Mouse (Mus musculus) stomach, embryonic 15.5 days (tissue): ENCODE measurements around the gene Nbdy. TPM values are rescaled to one million over a fixed set of nuclear protein-coding genes. Genes with fewer than 3 reads are reported as not detected.
A peak's percentile ranks its signal among the peaks of the same experiment; 100 is the strongest.

Source experiments
- ATAC-seq: fragments of 200-750 bp; cut with Nextera tagmentation; 2 replicates; pipeline ENCODE4 v1.8.0; 2017; ENCODE audit warnings: low read depth, moderate number of reproducible peaks, moderate TSS enrichment; ENCODE audit not compliant: insufficient read depth, low FRiP score
- H3K27ac ChIP-seq: fragments of 300-500 bp; sonication (generic); 2 replicates; pipeline ENCODE4 v1.5.1; 2015; ENCODE audit warnings: mild to moderate bottlenecking, inconsistent platforms
- H3K27me3 ChIP-seq: fragments of 300-500 bp; sonication (generic); replicated peaks from 2 replicates; pipeline ENCODE4 v1.6.1; 2015; ENCODE audit warnings: inconsistent platforms
- H3K36me3 ChIP-seq: fragments of 300-500 bp; sonication (generic); 2 replicates; pipeline ENCODE4 v1.6.1; 2015; ENCODE audit warnings: inconsistent platforms
- H3K4me1 ChIP-seq: fragments of 300-500 bp; sonication (generic); 2 replicates; pipeline ENCODE4 v1.6.1; 2015; ENCODE audit warnings: inconsistent platforms
- H3K4me2 ChIP-seq: fragments of 300-500 bp; sonication (generic); 2 replicates; pipeline ENCODE4 v1.6.1; 2015; ENCODE audit warnings: mild to moderate bottlenecking, inconsistent platforms
- H3K4me3 ChIP-seq: fragments of 300-500 bp; sonication (generic); replicated peaks from 2 replicates; pipeline ENCODE4 v1.5.1; 2015; ENCODE audit warnings: inconsistent platforms
- H3K9ac ChIP-seq: fragments of 300-500 bp; sonication (generic); 2 replicates; pipeline ENCODE4 v1.6.1; 2015; ENCODE audit warnings: inconsistent platforms
- H3K9me3 ChIP-seq: fragments of 300-500 bp; sonication (generic); 2 replicates; pipeline ENCODE4 v1.6.1; 2016; ENCODE audit warnings: inconsistent platforms
- WGBS: fragments of 180-500 bp; shearing (Covaris S2); methylation state at CpG from one replicate; pipeline ENCODE4 v1.1.7; 2015; 5-methylcytosine and 5-hydroxymethylcytosine counted together
- polyA plus RNA-seq: library from polyadenylated mRNA; unstranded; fragments of >200 nt; fragmentation: Nextera tagmentation; extraction: Ambion mirVana; gene quantifications from 2 replicates; pipeline ENCODE4 v1.2.1, GENCODE M21; 2015

The Nbdy gene
- polyA plus RNA-seq = 88.8 and 105 TPM in 2 replicates

GRCm38 (mm10) chrX:153723110-153723916 is at the start of gene Nbdy:
Nbdy (plus strand) TSS chrX:153723590.
- Histone ChIP-seq H3K27ac (peak within 1 kb of the TSS; percentile 79; the same call in 1 of the 2 replicates), H3K9me3 (no peaks in the 10 kb centered on the region), H3K4me2 (peak within 1 kb of the TSS; percentile 50), H3K4me3 (peak within 1 kb of the TSS; percentile 52), H3K4me1 (no peaks in the 10 kb centered on the region), H3K9ac (peak within 1 kb of the TSS; percentile 58), H3K36me3 (no peaks in the 10 kb centered on the region), H3K27me3 (no peaks in the 10 kb centered on the region)
- ATAC-seq = peak; percentile 90
- WGBS = 13% methylated on average over 32 of the region's 32 CpGs

GRCm38 (mm10) chrX:153695782-153696395 is 27.5 kb upstream of the Nbdy start, which contains the start of gene Kctd12b:
Kctd12b (minus strand) TSS chrX:153696391.
- Histone ChIP-seq H3K27me3 (no peaks in the 10 kb centered on the region), H3K4me3 (peak within 1 kb of the TSS; percentile 38), H3K9ac (no peak within 1 kb of the TSS), H3K9me3 (no peaks in the 10 kb centered on the region), H3K36me3 (no peaks in the 10 kb centered on the region), H3K27ac (peak within 1 kb of the TSS; percentile 67; the same call in 1 of the 2 replicates), H3K4me1 (no peaks in the 10 kb centered on the region), H3K4me2 (peak within 1 kb of the TSS; percentile 41)
- no peak; the same call in 1 of the 2 replicates for ATAC-seq
- WGBS = 23% methylated on average over 11 of the region's 11 CpGs

- WGBS = 74% methylated on average over 3 of the region's 3 CpGs
- Histone ChIP-seq H3K27ac (no peak overlapping the region), H3K36me3 (no peaks in the 10 kb centered on the region), H3K9ac (no peak overlapping the region), H3K9me3 (no peaks in the 10 kb centered on the region), H3K4me1 (no peaks in the 10 kb centered on the region), H3K4me2 (no peak overlapping the region), H3K27me3 (no peaks in the 10 kb centered on the region), H3K4me3 (no peak overlapping the region)
- ATAC-seq = no peak
These were observed 22.9 kb upstream of the Nbdy start for GRCm38 (mm10) chrX:153700463-153700862.

- Histone ChIP-seq H3K4me2 (no peak overlapping the region), H3K4me3 (no peak overlapping the region), H3K4me1 (no peaks in the 10 kb centered on the region), H3K27ac (no peak overlapping the region), H3K36me3 (no peaks in the 10 kb centered on the region), H3K9me3 (no peaks in the 10 kb centered on the region), H3K9ac (no peak overlapping the region), H3K27me3 (no peaks in the 10 kb centered on the region)
- ATAC-seq = no peak
- WGBS = 27% methylated on average over 4 of the region's 4 CpGs
These were observed 15.7 kb upstream of the Nbdy start for GRCm38 (mm10) chrX:153707735-153708134.

GRCm38 (mm10) chrX:153716716-153717115 is 6.7 kb upstream of the Nbdy start:
- no peaks in the 10 kb centered on the region for H3K36me3 ChIP-seq
- H3K4me1 ChIP-seq = no peaks in the 10 kb centered on the region
- H3K27me3 ChIP-seq = no peaks in the 10 kb centered on the region
- H3K4me2 ChIP-seq = no peak overlapping the region
- no peaks in the 10 kb centered on the region for H3K9me3 ChIP-seq
- H3K27ac ChIP-seq = no peak overlapping the region
- no peak overlapping the region for H3K4me3 ChIP-seq
- no peak overlapping the region for H3K9ac ChIP-seq
- 79% methylated on average over 2 of the region's 2 CpGs for WGBS
- no peak for ATAC-seq

GRCm38 (mm10) chrX:153719602-153720001 is 3.8 kb upstream of the Nbdy start:
- H3K27ac ChIP-seq = no peak overlapping the region
- no peaks in the 10 kb centered on the region for H3K27me3 ChIP-seq
- no peak overlapping the region for H3K4me3 ChIP-seq
- H3K4me2 ChIP-seq = no peak overlapping the region
- no peaks in the 10 kb centered on the region for H3K9me3 ChIP-seq
- H3K4me1 ChIP-seq = no peaks in the 10 kb centered on the region
- no peak overlapping the region for H3K9ac ChIP-seq
- ATAC-seq = no peak
- H3K36me3 ChIP-seq = no peaks in the 10 kb centered on the region
- 37% methylated on average over 4 of the region's 4 CpGs for WGBS

GRCm38 (mm10) chrX:153724400-153724799 is 1.0 kb downstream of the Nbdy start:
- Histone ChIP-seq H3K27me3 (no peaks in the 10 kb centered on the region), H3K36me3 (no peaks in the 10 kb centered on the region), H3K9me3 (no peaks in the 10 kb centered on the region), H3K4me2 (peak overlapping the region; percentile 46), H3K4me3 (peak overlapping the region; percentile 32), H3K4me1 (no peaks in the 10 kb centered on the region), H3K27ac (0 out of 2 replicates have a peak overlapping the region, but pooled peaks have one; percentile 16), H3K9ac (no peak overlapping the region)
- 42% methylated on average over 3 of the region's 3 CpGs for WGBS
- ATAC-seq = no peak

GRCm38 (mm10) chrX:153735697-153736096 is 12.3 kb downstream of the Nbdy start:
- no peak for ATAC-seq
- no peak overlapping the region for H3K4me3 ChIP-seq
- H3K9ac ChIP-seq = no peak overlapping the region
- no peaks in the 10 kb centered on the region for H3K9me3 ChIP-seq
- no peaks in the 10 kb centered on the region for H3K27me3 ChIP-seq
- H3K36me3 ChIP-seq = no peaks in the 10 kb centered on the region
- H3K4me2 ChIP-seq = no peak overlapping the region
- H3K4me1 ChIP-seq = no peaks in the 10 kb centered on the region
- 67% methylated on average over 4 of the region's 4 CpGs for WGBS
- no peak overlapping the region for H3K27ac ChIP-seq

GRCm38 (mm10) chrX:153742493-153742892 is 19.1 kb downstream of the Nbdy start:
- ATAC-seq = no peak
- 84% methylated on average over 3 of the region's 3 CpGs for WGBS
- no peak overlapping the region for H3K27ac ChIP-seq

GRCm38 (mm10) chrX:153749230-153749629 is 25.8 kb downstream of the Nbdy start:
- no peak overlapping the region for H3K9ac ChIP-seq
- H3K27me3 ChIP-seq = no peaks in the 10 kb centered on the region
- 41% methylated on average over 2 of the region's 2 CpGs for WGBS
- H3K4me3 ChIP-seq = no peak overlapping the region
- no peaks in the 10 kb centered on the region for H3K36me3 ChIP-seq
- no peak overlapping the region for H3K4me2 ChIP-seq
- H3K9me3 ChIP-seq = no peaks in the 10 kb centered on the region
- ATAC-seq = no peak
- no peak overlapping the region for H3K27ac ChIP-seq
- no peaks in the 10 kb centered on the region for H3K4me1 ChIP-seq

More at GRCm38 (mm10) chrX:153742493-153742892, 19.1 kb downstream of the Nbdy start:
- Histone ChIP-seq H3K4me1 (no peaks in the 10 kb centered on the region), H3K4me2 (no peak overlapping the region), H3K4me3 (no peak overlapping the region), H3K9me3 (no peaks in the 10 kb centered on the region), H3K9ac (no peak overlapping the region), H3K27me3 (no peaks in the 10 kb centered on the region), H3K36me3 (no peaks in the 10 kb centered on the region)
